27 mouse cellular contexts compared by ENCODE assay signal in genomic region chr1:34269578-34269977, GRCm38 (mm10).
DNase-seq lines count a peak whose midpoint lies in the region; ATAC-seq and TF ChIP-seq lines count a peak whose summit lies in the region.
"Had no signal": no experiment of that assay in that cellular context is flagged by ENCODE, and none has a peak within 500 bp of the region (broad histone marks: within the 10 kb centered on the region; RNA-seq: fewer than 3 reads in every experiment).

No protein-coding gene starts in this region.

- H3K4me2 ChIP-seq in heart, embryonic 15.5 days, result no peak overlapping the region
- no peak overlapping the region for H3K4me2 ChIP-seq in lung, embryonic 15.5 days
- H3K4me2 ChIP-seq: embryonic facial prominence, embryonic 13.5 days; forebrain, embryonic 12.5 days; forebrain, embryonic 15.5 days; heart, embryonic 12.5 days; hindbrain, embryonic 14.5 days had no signal

- no peaks in the 10 kb centered on the region for H3K9me3 ChIP-seq in heart, embryonic 15.5 days (replicated peaks)
- no peaks in the 10 kb centered on the region for H3K9me3 ChIP-seq in heart, embryonic 10.5 days
- H3K9me3 ChIP-seq in lung, embryonic 15.5 days, result no peaks in the 10 kb centered on the region
- H3K9me3 ChIP-seq: embryonic facial prominence, embryonic 10.5 days; embryonic facial prominence, embryonic 13.5 days; forebrain, embryonic 12.5 days; forebrain, embryonic 15.5 days; heart, embryonic 12.5 days had no signal

- no peak overlapping the region for H3K4me3 ChIP-seq in gastrocnemius, adult 2 months
- no peak overlapping the region for H3K4me3 ChIP-seq in heart, embryonic 15.5 days
- no peak overlapping the region for H3K4me3 ChIP-seq in heart, embryonic 10.5 days
- no peak overlapping the region for H3K4me3 ChIP-seq in layer of hippocampus, adult 2 months
- no peak overlapping the region for H3K4me3 ChIP-seq in lung, embryonic 15.5 days
- H3K4me3 ChIP-seq: embryonic facial prominence, embryonic 10.5 days; embryonic facial prominence, embryonic 13.5 days; erythroblast, embryonic 14.5 days; forebrain, embryonic 12.5 days; forebrain, embryonic 15.5 days; heart, embryonic 12.5 days had no signal

- H3K27ac ChIP-seq in gastrocnemius, adult 2 months, result 0 out of 2 replicates have a peak overlapping the region, but pooled peaks have one; percentile 7
- 0 out of 2 replicates have a peak overlapping the region, but pooled peaks have one; percentile 1 for H3K27ac ChIP-seq in heart, embryonic 15.5 days
- H3K27ac ChIP-seq in heart, embryonic 10.5 days, result no peak overlapping the region
- peak overlapping the region; percentile 48; the same call in 1 of the 2 replicates for H3K27ac ChIP-seq in layer of hippocampus, adult 2 months
- H3K27ac ChIP-seq in lung, embryonic 15.5 days, result no peak overlapping the region
- H3K27ac ChIP-seq: embryonic facial prominence, embryonic 10.5 days; embryonic facial prominence, embryonic 13.5 days; forebrain, embryonic 12.5 days; forebrain, embryonic 15.5 days; hindbrain, embryonic 14.5 days; hindbrain, postnatal 0 days had no signal

- 59% methylated on average over 11 of the region's 11 CpGs for WGBS in heart, embryonic 15.5 days
- WGBS in heart, embryonic 10.5 days, result 75% methylated on average over 11 of the region's 11 CpGs
- 50% methylated on average over 11 of the region's 11 CpGs for WGBS in lung, embryonic 15.5 days

- TF ChIP-seq CTCF in gastrocnemius, adult 2 months (IDR thresholded peaks at IDR 0.05), result no peak
- no peak for TF ChIP-seq CTCF in layer of hippocampus, adult 2 months (conservative IDR thresholded peaks at IDR 0.05)

- intact Hi-C loops in gastrocnemius, adult 2 months (cut with DNase I), result no loop called here

- peaks cover 4% of the 10 kb centered on the region for H3K4me1 ChIP-seq in heart, embryonic 15.5 days (replicated peaks)
- 0 out of 2 replicates have a peak, but pooled peaks cover 2% of the 10 kb centered on the region for H3K4me1 ChIP-seq in heart, embryonic 10.5 days
- H3K4me1 ChIP-seq in lung, embryonic 15.5 days, result peaks cover 6% of the 10 kb centered on the region; the same call in 1 of the 2 replicates
- H3K4me1 ChIP-seq: embryonic facial prominence, embryonic 10.5 days; embryonic facial prominence, embryonic 13.5 days; forebrain, embryonic 12.5 days; forebrain, embryonic 15.5 days had no signal

- ATAC-seq in heart, embryonic 15.5 days (replicated peaks; ENCODE audit: insufficient number of reproducible peaks, insufficient read depth, low FRiP score, low read depth), result no peak
- ATAC-seq in lung, embryonic 15.5 days (ENCODE audit: borderline replicate concordance, extremely low read depth, low FRiP score, low TSS enrichment), result 0 out of 2 replicates have a peak, but pooled peaks have one; percentile 55
- ATAC-seq: activated CD4-positive, CD25-positive, alpha-beta regulatory T cell, adult 4 months; forebrain, embryonic 15.5 days; hindbrain, postnatal 0 days; inflammation-experienced regulatory T-cells, adult 6 months had no signal

- H3K9ac ChIP-seq in heart, embryonic 15.5 days, result no peak overlapping the region
- H3K9ac ChIP-seq in lung, embryonic 15.5 days, result no peak overlapping the region
- H3K9ac ChIP-seq: embryonic facial prominence, embryonic 13.5 days; forebrain, embryonic 12.5 days; forebrain, embryonic 15.5 days; heart, embryonic 12.5 days; hindbrain, embryonic 14.5 days had no signal

- H3K27me3 ChIP-seq in heart, embryonic 15.5 days, result no peaks in the 10 kb centered on the region
- no peaks in the 10 kb centered on the region for H3K27me3 ChIP-seq in heart, embryonic 10.5 days (ENCODE audit: insufficient read depth, poor library complexity, severe bottlenecking)
- H3K27me3 ChIP-seq in lung, embryonic 15.5 days, result no peaks in the 10 kb centered on the region
- H3K27me3 ChIP-seq: embryonic facial prominence, embryonic 13.5 days; forebrain, embryonic 12.5 days; forebrain, embryonic 15.5 days; heart, embryonic 12.5 days had no signal

- H3K36me3 ChIP-seq in heart, embryonic 15.5 days, result peaks cover 71% of the 10 kb centered on the region
- peaks cover 68% of the 10 kb centered on the region for H3K36me3 ChIP-seq in heart, embryonic 10.5 days
- peaks cover 18% of the 10 kb centered on the region; the same call in 1 of the 2 replicates for H3K36me3 ChIP-seq in lung, embryonic 15.5 days

- DNase-seq in gastrocnemius, adult 2 months, result no peak
- no peak for DNase-seq in gastrocnemius, adult 18-20 months (ENCODE audit: low spot score)
- no peak for DNase-seq in heart, embryonic 10.5 days (ENCODE audit: low spot score)
- DNase-seq in layer of hippocampus, adult 2 months (ENCODE audit: low spot score in 2 of 2), result no peak
- no peak for DNase-seq in layer of hippocampus, postnatal 14 days (ENCODE audit: low spot score in 2 of 2)
- no peak for DNase-seq in lung, adult 18-20 months
- DNase-seq: adrenal gland, adult 8-10 months; adrenal gland, postnatal 25 days; cerebellum, adult 11-12 months; cerebellum, adult 8-10 months; cerebellum, postnatal 10 days; cerebellum, postnatal 36 days; embryo, embryonic 11 days; gastrocnemius, postnatal 14 days; heart, adult 18-20 months had no signal

Comparison
In these comparisons a context has a peak if more than half of its experiments do, and no peak if none do; other contexts are left out.
1. H3K27ac ChIP-seq: peak in gastrocnemius, adult 2 months (single experiment), heart, embryonic 15.5 days (single experiment) and layer of hippocampus, adult 2 months (single experiment); none in heart, embryonic 10.5 days (single experiment) and lung, embryonic 15.5 days (single experiment).